Comparison of ENCODE assay signal across 9 mouse cellular contexts in the genomic region with DNA sequence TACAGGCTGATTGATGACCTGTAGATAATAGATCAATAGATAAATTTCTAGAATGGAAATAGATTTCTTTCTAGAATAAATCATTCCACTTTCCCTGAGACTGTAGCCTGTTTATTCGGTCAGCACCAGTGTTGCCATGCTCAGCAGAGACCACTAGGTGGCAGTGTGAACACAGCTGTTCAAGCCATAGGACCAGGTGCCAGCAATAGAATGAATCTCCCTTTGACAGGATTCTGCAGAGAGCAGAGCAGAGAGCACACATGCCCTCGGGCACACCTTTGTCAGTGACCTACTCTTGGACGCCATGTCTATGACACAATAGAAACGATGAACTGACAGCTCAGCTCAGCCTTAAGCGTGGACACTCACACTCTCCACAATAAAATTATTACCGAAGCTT.
DNase-seq lines count a peak whose midpoint lies in the region; ATAC-seq and TF ChIP-seq lines count a peak whose summit lies in the region.
"Had no signal": no experiment of that assay in that cellular context is flagged by ENCODE, and none has a peak within 500 bp of the region (broad histone marks: within the 10 kb centered on the region; RNA-seq: fewer than 3 reads in every experiment).

No protein-coding gene starts in this region.

- no peak for TF ChIP-seq EP300 in liver, embryonic 14.5 days (IDR thresholded peaks at IDR 0.05; ENCODE audit: low read depth)
- TF ChIP-seq EP300 in stomach, postnatal 0 days (optimal IDR thresholded peaks at IDR 0.05) = no peak

- peak; percentile 72 for ATAC-seq in CD4-positive, CD25-positive, alpha-beta regulatory T cell, adult 4 months
- ATAC-seq in liver, embryonic 14.5 days (ENCODE audit: insufficient read depth) = peak; percentile 21; the same call in 1 of the 2 replicates
- ATAC-seq in neural tube, embryonic 13.5 days (ENCODE audit: low read depth) = peak; percentile 82
- ATAC-seq in stomach, postnatal 0 days (ENCODE audit: low FRiP score, low TSS enrichment) = peak; percentile 70

- TF ChIP-seq POLR2A in bone marrow macrophage, adult 2 months (IDR thresholded peaks at IDR 0.05; ENCODE audit: borderline replicate concordance, low read depth, low read length) = no peak
- no peak for TF ChIP-seq POLR2A in embryonic fibroblast, embryonic 13.5 days (IDR thresholded peaks at IDR 0.05; ENCODE audit: low read depth, low read length)

- no peaks in the 10 kb centered on the region for H3K9me3 ChIP-seq in heart, embryonic 10.5 days
- H3K9me3 ChIP-seq in liver, embryonic 14.5 days (ENCODE audit: control insufficient read depth, low read length) = no peaks in the 10 kb centered on the region
- no peaks in the 10 kb centered on the region for H3K9me3 ChIP-seq in neural tube, embryonic 13.5 days
- H3K9me3 ChIP-seq in stomach, postnatal 0 days (ENCODE audit: control insufficient read depth, low read length) = no peaks in the 10 kb centered on the region

- H3K27me3 ChIP-seq in heart, embryonic 10.5 days (ENCODE audit: insufficient read depth, poor library complexity, severe bottlenecking) = no peaks in the 10 kb centered on the region
- H3K27me3 ChIP-seq in liver, embryonic 14.5 days (ENCODE audit: control insufficient read depth, insufficient read depth, low read length) = no peaks in the 10 kb centered on the region
- H3K27me3 ChIP-seq in neural tube, embryonic 13.5 days = no peaks in the 10 kb centered on the region
- no peaks in the 10 kb centered on the region for H3K27me3 ChIP-seq in stomach, postnatal 0 days (ENCODE audit: control insufficient read depth, insufficient read depth, low read length)
- H3K27me3 ChIP-seq: heart, embryonic 13.5 days had no signal

- peak; percentile 86 for DNase-seq in heart, embryonic 10.5 days (ENCODE audit: low spot score)
- peak; percentile 85 for DNase-seq in kidney, postnatal 10 days
- peak; percentile 33 to 50 (median 43) for DNase-seq in liver, embryonic 14.5 days (ENCODE audit: low read depth in 3 of 3, low spot score in 3 of 3)
- DNase-seq in stomach, postnatal 0 days (ENCODE audit: low spot score) = peak; percentile 79

- no peak overlapping the region for H3K27ac ChIP-seq in bone marrow macrophage, adult 2 months (ENCODE audit: insufficient read depth, low read depth, low read length)
- no peak overlapping the region for H3K27ac ChIP-seq in embryonic fibroblast, embryonic 13.5 days (ENCODE audit: insufficient read depth, low read length)
- no peak overlapping the region for H3K27ac ChIP-seq in heart, embryonic 10.5 days
- no peak overlapping the region for H3K27ac ChIP-seq in liver, embryonic 14.5 days
- peak overlapping the region; percentile 72 for H3K27ac ChIP-seq in neural tube, embryonic 13.5 days (replicated peaks)
- H3K27ac ChIP-seq in stomach, postnatal 0 days (replicated peaks) = no peak overlapping the region
- H3K27ac ChIP-seq: heart, embryonic 13.5 days had no signal

- no peaks in the 10 kb centered on the region for H3K4me1 ChIP-seq in bone marrow macrophage, adult 2 months (ENCODE audit: control insufficient read depth, insufficient read depth, low read length)
- no peaks in the 10 kb centered on the region for H3K4me1 ChIP-seq in embryonic fibroblast, embryonic 13.5 days (ENCODE audit: control insufficient read depth, insufficient read depth, low read length)
- peaks cover 5% of the 10 kb centered on the region; the same call in 1 of the 2 replicates for H3K4me1 ChIP-seq in heart, embryonic 10.5 days
- H3K4me1 ChIP-seq in liver, embryonic 14.5 days (replicated peaks; ENCODE audit: control insufficient read depth in 2 of 2, insufficient read depth in 2 of 2, low read length in 1 of 2) = no peaks in the 10 kb centered on the region
- peaks cover 6% of the 10 kb centered on the region for H3K4me1 ChIP-seq in neural tube, embryonic 13.5 days (replicated peaks)
- H3K4me1 ChIP-seq in stomach, postnatal 0 days (replicated peaks; ENCODE audit: control insufficient read depth, insufficient read depth) = no peaks in the 10 kb centered on the region

- H3K36me3 ChIP-seq in heart, embryonic 10.5 days = peaks cover 27% of the 10 kb centered on the region
- peaks cover 3% of the 10 kb centered on the region; the same call in 1 of the 2 replicates for H3K36me3 ChIP-seq in liver, embryonic 14.5 days (replicated peaks; ENCODE audit: control insufficient read depth, insufficient read depth, low read depth)
- H3K36me3 ChIP-seq in neural tube, embryonic 13.5 days = peaks cover 19% of the 10 kb centered on the region
- H3K36me3 ChIP-seq in stomach, postnatal 0 days (ENCODE audit: control insufficient read depth, insufficient read depth, low read length) = no peaks in the 10 kb centered on the region

- no peak overlapping the region for H3K4me2 ChIP-seq in liver, embryonic 14.5 days (ENCODE audit: low read depth)
- no peak overlapping the region for H3K4me2 ChIP-seq in neural tube, embryonic 13.5 days
- no peak overlapping the region for H3K4me2 ChIP-seq in stomach, postnatal 0 days (replicated peaks; ENCODE audit: low read depth)
- H3K4me2 ChIP-seq: heart, embryonic 13.5 days had no signal

- TF ChIP-seq CTCF in bone marrow macrophage, adult 2 months (IDR thresholded peaks at IDR 0.05; ENCODE audit: low read depth, low read length) = peak; percentile 72
- TF ChIP-seq CTCF in embryonic fibroblast, embryonic 13.5 days (IDR thresholded peaks at IDR 0.05; ENCODE audit: borderline replicate concordance, insufficient read depth, low read length) = peak; percentile 92
- peak; percentile 97 for TF ChIP-seq CTCF in liver, embryonic 14.5 days (IDR thresholded peaks at IDR 0.05; ENCODE audit: low read depth)
- TF ChIP-seq CTCF in stomach, postnatal 0 days (IDR thresholded peaks at IDR 0.05; ENCODE audit: low read depth) = peak; percentile 98

- no peak overlapping the region for H3K4me3 ChIP-seq in bone marrow macrophage, adult 2 months (ENCODE audit: insufficient read depth, low read length)
- H3K4me3 ChIP-seq in embryonic fibroblast, embryonic 13.5 days (ENCODE audit: insufficient read depth, low read length) = no peak overlapping the region
- no peak overlapping the region for H3K4me3 ChIP-seq in heart, embryonic 10.5 days
- no peak overlapping the region for H3K4me3 ChIP-seq in liver, embryonic 14.5 days (ENCODE audit: insufficient read depth in 1 of 2, low read depth in 2 of 2, low read length in 2 of 2)
- H3K4me3 ChIP-seq in neural tube, embryonic 13.5 days = no peak overlapping the region
- H3K4me3 ChIP-seq in stomach, postnatal 0 days (ENCODE audit: low read depth, low read length) = no peak overlapping the region
- H3K4me3 ChIP-seq: heart, embryonic 13.5 days had no signal

- no peak overlapping the region for H3K9ac ChIP-seq in liver, embryonic 14.5 days (replicated peaks)
- no peak overlapping the region for H3K9ac ChIP-seq in neural tube, embryonic 13.5 days
- no peak overlapping the region for H3K9ac ChIP-seq in stomach, postnatal 0 days (ENCODE audit: low read length)
- H3K9ac ChIP-seq: heart, embryonic 13.5 days had no signal

- 34% methylated on average over 6 of the region's 6 CpGs for WGBS in heart, embryonic 10.5 days
- WGBS in liver, embryonic 14.5 days (ENCODE audit: insufficient replicate concordance) = 28% methylated on average over 6 of the region's 6 CpGs
- WGBS in neural tube, embryonic 13.5 days = 21% methylated on average over 6 of the region's 6 CpGs
- WGBS in stomach, postnatal 0 days = 24% methylated on average over 6 of the region's 6 CpGs

Comparison
In these comparisons a context has a peak if more than half of its experiments do, and no peak if none do; other contexts are left out.
1. ATAC-seq: peak in every context shown above with its lines; median percentile 82 in neural tube, embryonic 13.5 days; 72 in CD4-positive, CD25-positive, alpha-beta regulatory T cell, adult 4 months; 70 in stomach, postnatal 0 days; 21 in liver, embryonic 14.5 days.